Mouse (Mus musculus) left cerebral cortex, postnatal 4 days (tissue): ENCODE results near the gene S100a4. TPM values are rescaled to one million over a fixed set of nuclear protein-coding genes. Genes with fewer than 3 reads are reported as not detected.

Source experiments
- DNase-seq: peaks from one replicate; pipeline ENCODE4 v3.0.0-alpha.2; 2022
- intact Hi-C: fragments of 180-260 bp; cut with DNase I; formaldehyde crosslinking; loops from one replicate; pipeline ENCODE4 v1.15.1; 2025
- total RNA-seq, 2 experiments: library from RNA; stranded (reverse); gene quantifications; 2 replicates each; pipeline ENCODE4 v1.2.3; 2021

The S100a4 gene
- 1 to 10 TPM; 3.3 to 6.2 TPM for total RNA-seq

- DNase-seq, result no peak
- intact Hi-C loops, result no loop called here
These were observed at the start of gene S100a4 for GRCm38 (mm10) chr3:90603623-90604022. TSS of gene S100a4 (plus strand) at chr3:90603771.

- DNase-seq, result peak; percentile 23
- intact Hi-C loops, result no loop called here
These were observed 47.6 kb upstream of the S100a4 start for GRCm38 (mm10) chr3:90555954-90556353.

- intact Hi-C loops, result no loop called here
- no peak for DNase-seq
These were observed 43.5 kb upstream of the S100a4 start, which contains the start of gene S100a3 for GRCm38 (mm10) chr3:90560008-90560628. TSS of gene S100a3 (plus strand) at chr3:90560578.

DNA sequence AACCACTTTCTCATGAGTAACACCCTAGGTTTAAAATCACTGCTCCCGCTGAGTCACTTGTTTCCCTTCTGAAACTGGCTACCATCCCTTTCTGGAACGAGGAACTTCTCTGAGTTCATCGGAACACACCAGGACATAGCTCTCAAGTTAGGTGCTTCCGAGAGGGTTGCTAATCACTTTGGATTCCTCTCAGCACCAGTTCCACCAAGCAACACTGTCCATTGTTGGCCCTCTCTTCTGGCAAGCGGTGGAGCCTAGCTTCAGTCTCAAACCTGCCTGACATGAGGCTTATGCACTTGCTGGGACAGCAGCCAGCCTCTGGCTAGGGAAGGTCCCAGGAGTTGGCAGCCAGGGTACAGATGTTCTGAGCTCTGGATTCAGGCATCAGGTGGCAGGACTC is 28.9 kb upstream of the S100a4 start:
- DNase-seq, result no peak
- intact Hi-C loops, result no loop called here

DNA sequence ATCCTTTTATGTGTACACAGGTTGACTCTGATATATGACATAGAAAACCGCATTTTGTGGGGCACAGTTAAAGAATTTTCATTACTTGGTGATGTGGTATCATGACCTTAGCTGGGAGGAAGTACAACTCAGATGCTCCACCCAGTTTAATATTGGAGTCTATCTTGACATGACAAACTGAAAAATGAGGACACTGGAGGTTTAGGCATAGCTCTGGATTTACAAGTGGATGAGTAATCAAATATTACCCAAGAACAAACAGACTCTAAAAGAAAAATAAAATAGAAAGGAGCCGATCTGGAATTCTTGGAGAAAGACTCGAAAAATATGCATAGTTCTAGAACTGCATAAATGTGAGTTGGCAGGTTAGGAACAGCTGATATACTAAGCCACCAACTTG is 28.3 kb upstream of the S100a4 start:
- intact Hi-C loops, result no loop called here
- DNase-seq, result no peak

- intact Hi-C loops, result no loop called here
- no peak for DNase-seq
These were observed 27.1 kb upstream of the S100a4 start for GRCm38 (mm10) chr3:90576351-90577001.

- DNase-seq, result no peak
- intact Hi-C loops, result no loop called here
These were observed 24.1 kb upstream of the S100a4 start for GRCm38 (mm10) chr3:90579433-90579832.

- intact Hi-C loops, result no loop called here
- no peak for DNase-seq
These were observed 22.4 kb upstream of the S100a4 start for GRCm38 (mm10) chr3:90581141-90581540.

DNA sequence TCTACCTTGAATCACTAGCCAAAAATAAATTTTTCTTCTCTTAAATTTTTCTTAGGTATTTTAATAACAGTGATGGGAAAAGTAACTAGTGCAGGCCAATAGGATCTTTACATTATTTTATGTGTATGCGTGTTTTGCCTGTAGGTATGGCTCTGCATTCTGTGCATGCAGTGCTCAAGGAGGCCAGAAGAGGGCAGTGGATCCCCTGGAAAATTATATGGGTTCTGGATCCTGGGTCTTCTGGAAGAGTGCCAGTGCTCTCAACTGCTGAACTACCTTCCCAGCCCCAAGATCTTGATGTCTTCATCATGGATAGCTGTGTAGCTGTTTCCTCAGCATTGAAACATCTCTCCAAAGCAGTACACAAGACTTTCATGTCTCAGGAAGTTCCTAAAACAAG is 21.4 kb upstream of the S100a4 start:
- DNase-seq, result no peak
- intact Hi-C loops, result no loop called here

GRCm38 (mm10) chr3:90582556-90582955 is 21.0 kb upstream of the S100a4 start:
- no peak for DNase-seq
- intact Hi-C loops, result no loop called here

DNA sequence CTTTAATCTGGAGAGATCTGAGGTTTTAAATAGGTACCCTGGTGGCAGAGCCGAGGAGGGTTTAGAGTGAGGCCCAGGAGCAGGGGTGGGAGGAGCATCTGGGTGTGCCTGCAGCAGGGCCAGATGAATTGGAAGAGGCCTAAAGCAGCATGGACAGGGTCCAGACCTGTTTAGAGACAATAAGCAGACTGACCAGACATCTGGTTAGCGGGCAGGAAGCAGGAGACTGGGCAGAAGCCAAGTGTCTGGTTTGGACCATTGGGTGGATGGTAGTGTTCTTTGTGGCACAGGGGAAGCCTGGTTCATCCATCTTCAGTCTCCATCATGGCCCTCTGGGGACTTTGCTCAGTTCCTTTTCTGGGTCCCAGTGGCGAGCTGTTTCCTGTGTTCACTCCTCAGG is 19.7 kb upstream of the S100a4 start:
- peak; percentile 60 for DNase-seq
- intact Hi-C loops, result no loop called here

- intact Hi-C loops, result loop anchor here (5.0 kb wide), 1 partner anchor 67 kb away; the partner anchor contains the start of gene S100a7a
- peak; percentile 47 for DNase-seq
These were observed 18.0 kb upstream of the S100a4 start for GRCm38 (mm10) chr3:90585595-90585994.

DNA sequence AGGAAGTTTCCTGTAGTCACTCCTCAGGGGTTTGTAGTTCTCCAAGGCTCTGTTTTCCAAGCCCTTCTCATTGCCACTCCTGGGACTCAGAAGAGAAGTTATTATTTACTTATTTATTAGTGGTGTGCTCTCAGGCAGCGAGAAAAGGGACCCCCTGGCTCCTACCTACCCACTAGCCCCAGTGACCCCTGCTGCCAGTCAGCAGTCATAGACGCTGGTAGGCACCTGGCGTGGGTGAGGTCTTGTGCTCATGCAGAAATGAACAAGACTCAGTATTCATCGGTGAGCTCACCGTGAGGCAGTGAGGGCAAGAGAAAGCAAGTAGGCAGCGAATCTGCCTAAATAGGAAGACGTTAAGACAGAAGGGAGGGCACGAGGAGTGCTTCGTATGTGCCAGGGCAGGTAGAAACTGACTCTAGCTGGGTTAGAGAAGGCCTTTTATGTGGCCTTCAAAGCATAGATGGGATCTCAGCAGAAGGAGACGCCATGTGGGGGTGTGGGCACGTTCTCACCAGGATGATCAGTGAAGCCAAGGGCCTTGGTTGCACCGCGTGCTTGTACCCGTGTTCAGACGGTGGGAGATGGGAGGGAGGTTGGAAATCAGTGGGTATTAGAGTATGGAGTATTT is 17.4 kb upstream of the S100a4 start:
- intact Hi-C loops, result loop anchor here (5.0 kb wide), 1 partner anchor 66 kb away; the partner anchor contains the start of gene S100a7a

GRCm38 (mm10) chr3:90586906-90587305 is 16.7 kb upstream of the S100a4 start:
- intact Hi-C loops, result loop anchor here (5.0 kb wide), 1 partner anchor 65 kb away; the partner anchor contains the start of gene S100a7a
- no peak for DNase-seq

More for the DNA sequence above, 17.4 kb upstream of the S100a4 start:
- DNase-seq, result no peak

DNA sequence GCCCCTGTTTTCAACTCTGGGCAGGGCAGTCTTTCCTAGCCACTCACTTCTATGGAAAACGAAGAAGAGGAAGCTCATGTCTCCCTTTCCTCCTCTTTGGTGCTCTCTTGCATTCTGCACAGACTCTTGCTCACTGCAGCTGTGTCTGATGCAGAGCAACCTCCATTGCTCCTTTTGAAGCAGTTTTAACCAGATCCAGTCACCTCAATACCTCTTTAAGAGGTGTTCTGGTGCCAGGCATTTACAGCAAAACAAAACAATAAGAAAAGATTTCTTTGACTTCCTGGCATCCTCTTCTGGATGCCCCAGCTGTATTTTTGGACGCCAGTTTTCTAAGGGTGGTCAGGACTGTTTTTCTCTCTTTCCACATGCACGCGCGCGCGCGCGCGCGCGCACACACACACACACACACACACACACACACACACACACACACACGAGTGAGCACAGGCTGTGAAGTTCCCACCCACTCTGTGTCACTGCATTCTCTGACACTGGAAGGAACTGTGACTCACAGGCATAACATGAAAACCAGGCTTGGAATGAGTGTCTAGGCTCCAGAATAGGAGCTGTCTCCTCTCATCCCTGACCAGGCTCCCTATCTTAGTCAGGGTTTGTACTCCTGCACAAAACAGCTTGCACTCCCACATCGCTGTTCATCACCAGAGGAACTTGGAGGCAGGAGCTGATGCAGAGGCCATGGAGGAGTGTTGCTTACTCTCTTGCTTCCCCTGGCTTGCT is 16.0 kb upstream of the S100a4 start:
- DNase-seq, result no peak
- intact Hi-C loops, result loop anchor here (5.0 kb wide), 1 partner anchor 65 kb away; the partner anchor contains the start of gene S100a7a

- intact Hi-C loops, result loop anchor here (5.0 kb wide), 1 partner anchor 63 kb away; the partner anchor contains the start of gene S100a7a
- no peak for DNase-seq
These were observed 14.2 kb upstream of the S100a4 start for GRCm38 (mm10) chr3:90589390-90589789.

- no peak for DNase-seq
- intact Hi-C loops, result loop anchor here (5.0 kb wide), 1 partner anchor 62 kb away; the partner anchor contains the start of gene S100a7a
These were observed 13.6 kb upstream of the S100a4 start, which contains the start of gene S100a2 for GRCm38 (mm10) chr3:90589947-90590346. TSS of gene S100a2 (plus strand) at chr3:90590247.

- intact Hi-C loops, result no loop called here
- DNase-seq, result no peak
These were observed 9.1 kb upstream of the S100a4 start for GRCm38 (mm10) chr3:90594466-90594865.

- intact Hi-C loops, result no loop called here
- no peak for DNase-seq
These were observed 8.0 kb upstream of the S100a4 start for GRCm38 (mm10) chr3:90595556-90595955.

GRCm38 (mm10) chr3:90596810-90597209 is 6.8 kb upstream of the S100a4 start:
- intact Hi-C loops, result no loop called here
- no peak for DNase-seq

- intact Hi-C loops, result no loop called here
- DNase-seq, result no peak
These were observed 5.8 kb upstream of the S100a4 start for GRCm38 (mm10) chr3:90597736-90598135.
